Mouse (Mus musculus) liver, adult 2 months (tissue): Measurements from ENCODE around the gene Rsg1. TPM values are rescaled to one million over a fixed set of nuclear protein-coding genes. Genes with fewer than 3 reads are reported as not detected.

ENCODE experiments used
- DNase-seq: peaks from one replicate; pipeline ENCODE4 v3.0.0-alpha.2; 2011; ENCODE audit warnings: low read depth, low spot score; ENCODE audit errors: extremely low read depth
- H3K27ac ChIP-seq: fragments of 200-500 bp; replicated peaks from 2 replicates; pipeline ENCODE4 v1.5.1; 2012; ENCODE audit warnings: low read depth, mild to moderate bottlenecking, control low read depth, inconsistent platforms, low read length; ENCODE audit not compliant: insufficient read depth
- H3K27me3 ChIP-seq: fragments of 200-500 bp; 2 replicates; pipeline ENCODE4 v1.6.1; 2012; ENCODE audit warnings: mild to moderate bottlenecking, moderate library complexity, low read length, inconsistent platforms; ENCODE audit not compliant: control insufficient read depth, insufficient read depth
- H3K36me3 ChIP-seq: fragments of 200-500 bp; 2 replicates; pipeline ENCODE4 v1.6.1; 2012; ENCODE audit warnings: low read length, inconsistent platforms; ENCODE audit not compliant: control insufficient read depth, insufficient read depth
- H3K4me1 ChIP-seq: fragments of 200-500 bp; 2 replicates; pipeline ENCODE4 v1.6.1; 2011; ENCODE audit warnings: low read length; ENCODE audit not compliant: control insufficient read depth, insufficient read depth
- H3K4me3 ChIP-seq: fragments of 200-500 bp; 2 replicates; pipeline ENCODE4 v1.5.1; 2011; ENCODE audit warnings: low read depth, mild to moderate bottlenecking, control low read depth, low read length, moderate library complexity; ENCODE audit not compliant: insufficient read depth
- H3K79me2 ChIP-seq: fragments of 200-500 bp; 2 replicates; pipeline ENCODE4 v1.6.1; 2012; ENCODE audit warnings: inconsistent platforms, mild to moderate bottlenecking, low read length, moderate library complexity; ENCODE audit not compliant: control insufficient read depth, insufficient read depth
- H3K9ac ChIP-seq: fragments of 200-500 bp; 2 replicates; pipeline ENCODE4 v1.6.1; 2012; ENCODE audit warnings: low read depth, mild to moderate bottlenecking, control low read depth, inconsistent platforms, low read length
- CTCF ChIP-seq: fragments of 200-500 bp; IDR thresholded peaks from 2 replicates; pipeline ENCODE4 v1.5.1; 2011; ENCODE audit warnings: low read depth, low read length, control low read depth
- POLR2A ChIP-seq: fragments of 200-500 bp; IDR thresholded peaks from 2 replicates; pipeline ENCODE4 v1.6.1; 2011; ENCODE audit warnings: low read length, control low read depth; ENCODE audit not compliant: insufficient read depth; ENCODE audit errors: extremely low read depth
- WGBS: fragments of 180-500 bp; shearing (Covaris S2); methylation state at CpG from one replicate; pipeline ENCODE4 v1.1.7; 2018; 5-methylcytosine and 5-hydroxymethylcytosine counted together
- polyA plus RNA-seq: library from polyadenylated mRNA; depleted of rRNA; stranded (reverse); fragments of >200 nt; gene quantifications from 2 replicates; pipeline ENCODE4 v1.2.3, GENCODE M21; 2012
- total RNA-seq: library from RNA; depleted of rRNA; stranded (reverse); fragments of >200 nt; gene quantifications from 2 replicates; pipeline ENCODE4 v1.2.3, GENCODE M21; 2014

Gene Rsg1
- total and polyA plus RNA-seq, 2 experiments, result 0.50 to 0.55 TPM

- WGBS, result 60% methylated on average over 15 of the region's 15 CpGs
Observed at GRCm38 (mm10) chr4:141241861-141242260, 28.1 kb downstream of the Rsg1 start.

GRCm38 (mm10) chr4:141242651-141243241 is 29.0 kb downstream of the Rsg1 start:
- Histone ChIP-seq H3K9ac (0 out of 2 replicates have a peak overlapping the region, but pooled peaks have one; percentile 22), H3K4me3 (no peak overlapping the region; the same call in 1 of the 2 replicates), H3K36me3 (peaks cover 4% of the 10 kb centered on the region; the same call in 1 of the 2 replicates), H3K27ac (peak overlapping the region; percentile 3), H3K4me1 (peaks cover 38% of the 10 kb centered on the region), H3K27me3 (no peaks in the 10 kb centered on the region), H3K79me2 (peaks cover 10% of the 10 kb centered on the region; the same call in 1 of the 2 replicates)
- TF ChIP-seq CTCF (no peak), POLR2A (no peak)
- peak; percentile 63 for DNase-seq
- WGBS, result 26% methylated on average over 11 of the region's 11 CpGs

More at GRCm38 (mm10) chr4:141241861-141242260, 28.1 kb downstream of the Rsg1 start:
- Histone ChIP-seq H3K9ac (no peak overlapping the region), H3K27ac (no peak overlapping the region), H3K79me2 (peaks cover 10% of the 10 kb centered on the region; the same call in 1 of the 2 replicates), H3K4me1 (peaks cover 38% of the 10 kb centered on the region), H3K36me3 (peaks cover 2% of the 10 kb centered on the region; the same call in 1 of the 2 replicates), H3K4me3 (no peak overlapping the region), H3K27me3 (no peaks in the 10 kb centered on the region)
- no peak for TF ChIP-seq CTCF
- TF ChIP-seq POLR2A, result no peak
- no peak for DNase-seq

- Histone ChIP-seq H3K36me3 (peaks cover 4% of the 10 kb centered on the region; the same call in 1 of the 2 replicates), H3K27ac (no peak overlapping the region), H3K27me3 (no peaks in the 10 kb centered on the region), H3K79me2 (peaks cover 10% of the 10 kb centered on the region; the same call in 1 of the 2 replicates), H3K4me3 (no peak overlapping the region), H3K9ac (no peak overlapping the region), H3K4me1 (peaks cover 35% of the 10 kb centered on the region)
- TF ChIP-seq POLR2A (no peak), CTCF (no peak)
- 72% methylated on average over 5 of the region's 5 CpGs for WGBS
- DNase-seq, result no peak
Observed at GRCm38 (mm10) chr4:141243636-141244035, 29.9 kb downstream of the Rsg1 start.

- no peak overlapping the region for H3K4me3 ChIP-seq
- peaks cover 6% of the 10 kb centered on the region; the same call in 1 of the 2 replicates for H3K36me3 ChIP-seq
- H3K4me1 ChIP-seq, result peaks cover 34% of the 10 kb centered on the region
- peak overlapping the region; percentile 41 for H3K27ac ChIP-seq
- WGBS, result 14% methylated on average over 5 of the region's 5 CpGs
- H3K27me3 ChIP-seq, result no peaks in the 10 kb centered on the region
- no peak overlapping the region for H3K9ac ChIP-seq
- peak; percentile 86 for DNase-seq
- no peak for TF ChIP-seq CTCF
- TF ChIP-seq POLR2A, result no peak
- peaks cover 10% of the 10 kb centered on the region; the same call in 1 of the 2 replicates for H3K79me2 ChIP-seq
Observed at GRCm38 (mm10) chr4:141244401-141244800, 30.6 kb downstream of the Rsg1 start.

GRCm38 (mm10) chr4:141244931-141245425 is 31.2 kb downstream of the Rsg1 start:
- Histone ChIP-seq H3K4me3 (no peak overlapping the region), H3K9ac (peak overlapping the region; percentile 4; the same call in 1 of the 2 replicates), H3K27me3 (no peaks in the 10 kb centered on the region), H3K4me1 (peaks cover 34% of the 10 kb centered on the region), H3K79me2 (peaks cover 10% of the 10 kb centered on the region; the same call in 1 of the 2 replicates), H3K27ac (peak overlapping the region; percentile 41; the same call in 1 of the 2 replicates), H3K36me3 (peaks cover 6% of the 10 kb centered on the region; the same call in 1 of the 2 replicates)
- WGBS, result 51% methylated on average over 9 of the region's 9 CpGs
- TF ChIP-seq POLR2A, result no peak
- TF ChIP-seq CTCF, result no peak
- DNase-seq, result no peak
